10 mouse cellular contexts compared by ENCODE assay signal in genomic region chr2:30541541-30541940, GRCm38 (mm10). TPM values are rescaled to one million over a fixed set of nuclear protein-coding genes. Genes with fewer than 3 reads are reported as not detected.
DNase-seq lines count a peak whose midpoint lies in the region; ATAC-seq and TF ChIP-seq lines count a peak whose summit lies in the region.
"Had no signal": no experiment of that assay in that cellular context is flagged by ENCODE, and none has a peak within 500 bp of the region (broad histone marks: within the 10 kb centered on the region; RNA-seq: fewer than 3 reads in every experiment).

No protein-coding gene starts in this region.

- 35% methylated on average over 4 of the region's 4 CpGs for WGBS in heart, adult 2 months
- 54% methylated on average over 4 of the region's 4 CpGs for WGBS in neural tube, embryonic 12.5 days

- no peak for TF ChIP-seq POLR2A in heart, adult 2 months (IDR thresholded peaks at IDR 0.05; ENCODE audit: insufficient read depth, low read depth, low read length)

- TF ChIP-seq CTCF in heart, adult 2 months (IDR thresholded peaks at IDR 0.05): no peak

- intact Hi-C loops in heart, adult 2 months (cut with DNase I): no loop called here
- intact Hi-C loops in heart, postnatal 36 days (cut with DNase I): no loop called here
- intact Hi-C loops in heart, postnatal 10 days (cut with DNase I): loop anchor here (5.0 kb wide), 1 partner anchor 44 kb away; no protein-coding TSS in a partner anchor

- H3K4me3 ChIP-seq in heart, adult 2 months: no peak overlapping the region
- no peak overlapping the region for H3K4me3 ChIP-seq in neural tube, embryonic 12.5 days
- H3K4me3 ChIP-seq: lung, embryonic 15.5 days had no signal

- no peaks in the 10 kb centered on the region for H3K36me3 ChIP-seq in heart, adult 2 months (ENCODE audit: control insufficient read depth, insufficient read depth, low read length)
- no peaks in the 10 kb centered on the region for H3K36me3 ChIP-seq in neural tube, embryonic 12.5 days
- H3K36me3 ChIP-seq: lung, embryonic 15.5 days had no signal

- H3K79me2 ChIP-seq in heart, adult 2 months (replicated peaks; ENCODE audit: control insufficient read depth, insufficient read depth, low read length): no peaks in the 10 kb centered on the region

- peak in 1 of 2 experiments; percentile 33 for DNase-seq in heart, adult 2 months
- DNase-seq in heart, postnatal 36 days: no peak
- DNase-seq in heart, postnatal 10 days: peak; percentile 50 to 66
- peak; percentile 44 for DNase-seq in kidney, postnatal 10 days
- DNase-seq in gastrocnemius, adult 8-10 months (ENCODE audit: low spot score in 2 of 2): no peak
- no peak for DNase-seq in retina, postnatal 1 day
- no peak for DNase-seq in c-Kit-positive CD71-positive TER-119-positive erythroid progenitor cells, embryonic 14.5 days (ENCODE audit: low spot score)

- no peak for TF ChIP-seq EP300 in heart, adult 2 months (IDR thresholded peaks at IDR 0.05; ENCODE audit: insufficient read depth, low read depth, low read length)

- peaks cover 8% of the 10 kb centered on the region for H3K4me1 ChIP-seq in heart, adult 2 months (ENCODE audit: control insufficient read depth, insufficient read depth, low read length)
- H3K4me1 ChIP-seq in neural tube, embryonic 12.5 days: peaks cover 37% of the 10 kb centered on the region

- peak overlapping the region; percentile 33 for H3K27ac ChIP-seq in heart, adult 2 months
- no peak overlapping the region for H3K27ac ChIP-seq in neural tube, embryonic 12.5 days
- H3K27ac ChIP-seq: lung, embryonic 15.5 days had no signal

- no peaks in the 10 kb centered on the region for H3K27me3 ChIP-seq in heart, adult 2 months (ENCODE audit: control insufficient read depth, insufficient read depth, low read length)
- H3K27me3 ChIP-seq in neural tube, embryonic 12.5 days (replicated peaks): 0 out of 2 replicates have a peak, but pooled peaks cover 4% of the 10 kb centered on the region
- H3K27me3 ChIP-seq: lung, embryonic 15.5 days had no signal

- H3K4me2 ChIP-seq in neural tube, embryonic 12.5 days (replicated peaks): no peak overlapping the region
- H3K4me2 ChIP-seq: lung, embryonic 15.5 days had no signal

- H3K9ac ChIP-seq in heart, adult 2 months (ENCODE audit: low read depth, low read length): no peak overlapping the region
- H3K9ac ChIP-seq in neural tube, embryonic 12.5 days: 0 out of 2 replicates have a peak overlapping the region, but pooled peaks have one; percentile 23
- H3K9ac ChIP-seq: lung, embryonic 15.5 days had no signal

- ATAC-seq in neural tube, embryonic 12.5 days (ENCODE audit: low FRiP score, low read depth): no peak
- ATAC-seq: CD4-positive, CD25-positive, alpha-beta regulatory T cell, adult 4 months had no signal

- H3K9me3 ChIP-seq in neural tube, embryonic 12.5 days: no peaks in the 10 kb centered on the region
- H3K9me3 ChIP-seq: lung, embryonic 15.5 days had no signal

RNA-seq across cellular contexts. Expression of gene Cstad, which starts 53.3 kb away (rescaled TPM):
- 1 to 10 TPM in 1 of 2 experiments, under 1 TPM in 1; 0.73 to 1.0 TPM for total RNA-seq in heart, adult 2 months (2021)
- 0.32 and 0.76 TPM in 2 replicates for polyA plus RNA-seq in heart, adult 2 months (2012; rRNA removed)
- 1 to 10 TPM; 1.5 to 2.3 TPM for total RNA-seq in heart, postnatal 36 days (2021)
- total RNA-seq in heart, postnatal 10 days (2021): 1 to 10 TPM; 1.9 to 3.1 TPM
- polyA plus RNA-seq in neural tube, embryonic 12.5 days (2016; fragmentation: Nextera tagmentation; extraction: Ambion mirVana): 0.57 and 1.3 TPM in 2 replicates
- 1 to 10 TPM in 2 of 4 experiments, under 1 TPM in 2; 0.41 to 1.7 (median 0.77) TPM for total RNA-seq in gastrocnemius, adult 8-10 months (2022)

Comparison
In these comparisons a context has a peak if more than half of its experiments do, and no peak if none do; other contexts are left out.
1. DNase-seq: peak in heart, postnatal 10 days (2 of 2) and kidney, postnatal 10 days (single experiment); none in heart, postnatal 36 days (0 of 2), gastrocnemius, adult 8-10 months (0 of 2), retina, postnatal 1 day (single experiment) and c-Kit-positive CD71-positive TER-119-positive erythroid progenitor cells, embryonic 14.5 days (single experiment).